Mouse (Mus musculus): ENCODE measurements around the gene Snrk.

Gene Snrk

GRCm38 (mm10) chr9:122107701-122108375 is 9.2 kb upstream of the Snrk start:
- no peak for DNase-seq (ENCODE audit: low read depth, low spot score)

- DNase-seq (ENCODE audit: low read depth, low spot score), result no peak
These were observed 7.4 kb upstream of the Snrk start for GRCm38 (mm10) chr9:122109553-122110225.

- no peak for DNase-seq (ENCODE audit: low read depth, low spot score)
These were observed 6.6 kb upstream of the Snrk start for GRCm38 (mm10) chr9:122110508-122110907.

GRCm38 (mm10) chr9:122110921-122111320 is 6.1 kb upstream of the Snrk start:
- DNase-seq (ENCODE audit: low read depth, low spot score), result no peak

- DNase-seq (ENCODE audit: low read depth, low spot score), result no peak
These were observed 1.5 kb upstream of the Snrk start for GRCm38 (mm10) chr9:122115552-122115951.

- DNase-seq (ENCODE audit: low read depth, low spot score), result no peak
These were observed 707 bp upstream of the Snrk start for GRCm38 (mm10) chr9:122116359-122116758.

- no peak for DNase-seq (ENCODE audit: low read depth, low spot score)
These were observed 845 bp downstream of the Snrk start for GRCm38 (mm10) chr9:122117692-122118529.

- DNase-seq (ENCODE audit: low read depth, low spot score), result no peak
These were observed 3.0 kb downstream of the Snrk start for GRCm38 (mm10) chr9:122120089-122120488.

GRCm38 (mm10) chr9:122122113-122122512 is 5.0 kb downstream of the Snrk start:
- DNase-seq (ENCODE audit: low read depth, low spot score), result no peak

- no peak for DNase-seq (ENCODE audit: low read depth, low spot score)
These were observed 6.1 kb downstream of the Snrk start for GRCm38 (mm10) chr9:122123181-122123580.

- DNase-seq (ENCODE audit: low read depth, low spot score), result no peak
These were observed 8.7 kb downstream of the Snrk start for GRCm38 (mm10) chr9:122125723-122126290.

- DNase-seq (ENCODE audit: low read depth, low spot score), result no peak
These were observed 9.7 kb downstream of the Snrk start for GRCm38 (mm10) chr9:122126790-122127189.

- DNase-seq (ENCODE audit: low read depth, low spot score), result no peak
These were observed 10.3 kb downstream of the Snrk start for GRCm38 (mm10) chr9:122127271-122127785.

- DNase-seq (ENCODE audit: low read depth, low spot score), result no peak
These were observed 11.6 kb downstream of the Snrk start for GRCm38 (mm10) chr9:122128686-122129085.

- no peak for DNase-seq (ENCODE audit: low read depth, low spot score)
These were observed 13.6 kb downstream of the Snrk start for GRCm38 (mm10) chr9:122130666-122131065.

- no peak for DNase-seq (ENCODE audit: low read depth, low spot score)
These were observed 15.1 kb downstream of the Snrk start for GRCm38 (mm10) chr9:122132145-122132544.

- no peak for DNase-seq (ENCODE audit: low read depth, low spot score)
These were observed 18.2 kb downstream of the Snrk start for GRCm38 (mm10) chr9:122135095-122135884.

GRCm38 (mm10) chr9:122135885-122136170 is 18.8 kb downstream of the Snrk start:
- no peak for DNase-seq (ENCODE audit: low read depth, low spot score)

- DNase-seq (ENCODE audit: low read depth, low spot score), result no peak
These were observed 20.9 kb downstream of the Snrk start for GRCm38 (mm10) chr9:122137960-122138359.

- DNase-seq (ENCODE audit: low read depth, low spot score), result no peak
These were observed 21.4 kb downstream of the Snrk start for GRCm38 (mm10) chr9:122138371-122139029.

- no peak for DNase-seq (ENCODE audit: low read depth, low spot score)
These were observed 22.2 kb downstream of the Snrk start for GRCm38 (mm10) chr9:122139236-122139635.
